Mouse (Mus musculus) neural tube, embryonic 11.5 days (tissue): Measurements from ENCODE around the gene Adamtsl5. TPM values are rescaled to one million over a fixed set of nuclear protein-coding genes. Genes with fewer than 3 reads are reported as not detected.

Experiments used
- ATAC-seq: fragments of 200-750 bp; cut with Nextera tagmentation; 2 replicates; pipeline ENCODE4 v1.8.0; 2017; ENCODE audit warnings: moderate number of reproducible peaks, mild to moderate bottlenecking, moderate TSS enrichment, moderate library complexity; ENCODE audit not compliant: insufficient read depth, low FRiP score, low TSS enrichment
- DNase-seq: peaks from one replicate; pipeline ENCODE4 v3.0.0-alpha.2; 2015; ENCODE audit warnings: low spot score
- H3K27ac ChIP-seq: fragments of 300-500 bp; sonication (generic); 2 replicates; pipeline ENCODE4 v1.5.1; 2014; ENCODE audit warnings: low read depth, mild to moderate bottlenecking, low read length
- H3K27me3 ChIP-seq: fragments of 300-500 bp; sonication (generic); 2 replicates; pipeline ENCODE4 v1.6.1; 2014; ENCODE audit warnings: mild to moderate bottlenecking, low read length, mixed read lengths; ENCODE audit not compliant: control insufficient read depth, insufficient read depth
- H3K36me3 ChIP-seq: fragments of 300-500 bp; sonication (generic); 2 replicates; pipeline ENCODE4 v1.6.1; 2014; ENCODE audit warnings: mild to moderate bottlenecking, low read length, moderate library complexity, mixed read lengths; ENCODE audit not compliant: control insufficient read depth, insufficient read depth
- H3K4me1 ChIP-seq: fragments of 300-500 bp; sonication (generic); 2 replicates; pipeline ENCODE4 v1.6.1; 2014; ENCODE audit warnings: low read length, mixed read lengths; ENCODE audit not compliant: control insufficient read depth, insufficient read depth
- H3K4me2 ChIP-seq: fragments of 300-500 bp; sonication (generic); 2 replicates; pipeline ENCODE4 v1.6.1; 2014; ENCODE audit warnings: low read depth, mild to moderate bottlenecking, moderate library complexity
- H3K4me3 ChIP-seq: fragments of 300-500 bp; sonication (generic); 2 replicates; pipeline ENCODE4 v1.5.1; 2014; ENCODE audit warnings: low read depth, low read length
- H3K9ac ChIP-seq: fragments of 300-500 bp; sonication (generic); 2 replicates; pipeline ENCODE4 v1.6.1; 2014; ENCODE audit warnings: mild to moderate bottlenecking, low read length
- H3K9me3 ChIP-seq: fragments of 300-500 bp; sonication (generic); 2 replicates; pipeline ENCODE4 v1.6.1; 2016; ENCODE audit warnings: low read length; ENCODE audit not compliant: control insufficient read depth
- WGBS: fragments of 180-500 bp; shearing (Covaris S2); extraction: QIAGEN DNeasy Blood & Tissue Kit; methylation state at CpG from one replicate; pipeline ENCODE4 v1.1.7; 2014; 5-methylcytosine and 5-hydroxymethylcytosine counted together
- microRNA-seq: library from miRNA; unstranded; fragments of <30 nt; microRNA quantifications from one replicate; pipeline ENCODE4, GENCODE M21; 2016
- polyA plus RNA-seq: library from polyadenylated mRNA; unstranded; fragments of >200 nt; fragmentation: Nextera tagmentation; extraction: Ambion mirVana; gene quantifications from 2 replicates; pipeline ENCODE4 v1.2.1, GENCODE M21; 2014

Gene Adamtsl5
- polyA plus RNA-seq, 1 experiment from 2014 or later = 0.17 TPM

GRCm38 (mm10) chr10:80294311-80294710, 53.9 kb downstream of the Adamtsl5 start:
- Histone ChIP-seq H3K27ac (no peak overlapping the region), H3K27me3 (peaks cover 6% of the 10 kb centered on the region), H3K9me3 (no peaks in the 10 kb centered on the region), H3K4me3 (no peak overlapping the region), H3K36me3 (peaks cover 6% of the 10 kb centered on the region), H3K9ac (no peak overlapping the region), H3K4me1 (peaks cover 20% of the 10 kb centered on the region), H3K4me2 (peak overlapping the region; percentile 4; the same call in 1 of the 2 replicates)
- 73% methylated on average over 4 of the region's 4 CpGs for WGBS
- DNase-seq = no peak
- ATAC-seq = no peak

GRCm38 (mm10) chr10:80293325-80293724, 54.9 kb downstream of the Adamtsl5 start:
- Histone ChIP-seq H3K4me1 (peaks cover 20% of the 10 kb centered on the region), H3K4me2 (peak overlapping the region; percentile 90)
- 34% methylated on average over 14 of the region's 14 CpGs for WGBS

GRCm38 (mm10) chr10:80292251-80293146, 55.7 kb downstream of the Adamtsl5 start, which contains the start of gene Rps15:
Rps15 (plus strand) TSS chr10:80292453.
- DNase-seq = peak; percentile 97
- Histone ChIP-seq H3K9me3 (no peaks in the 10 kb centered on the region), H3K27me3 (no peaks in the 10 kb centered on the region), H3K9ac (peak within 1 kb of the TSS; percentile 99), H3K4me3 (peak within 1 kb of the TSS; percentile 97), H3K4me1 (peaks cover 18% of the 10 kb centered on the region), H3K36me3 (peaks cover 8% of the 10 kb centered on the region), H3K4me2 (peak within 1 kb of the TSS; percentile 90), H3K27ac (peak within 1 kb of the TSS; percentile 89)
- peak; percentile 72 for ATAC-seq
- under 1% methylated on average over 72 of the region's 72 CpGs for WGBS

More at GRCm38 (mm10) chr10:80293325-80293724, 54.9 kb downstream of the Adamtsl5 start:
- Histone ChIP-seq H3K9ac (peak overlapping the region; percentile 99), H3K27me3 (0 out of 2 replicates have a peak, but pooled peaks cover under 1% of the 10 kb centered on the region), H3K27ac (peak overlapping the region; percentile 89), H3K9me3 (no peaks in the 10 kb centered on the region), H3K36me3 (peaks cover 6% of the 10 kb centered on the region), H3K4me3 (peak overlapping the region; percentile 97)
- DNase-seq (no peak), ATAC-seq (no peak)

Small RNA genes within 50 kb of the gene (microRNA-seq; reads per million reads assigned to microRNA genes)
- gene Gm22721 = not detected

Other genes starting within 250 kb of the Adamtsl5 start
- 11.3 and 11.9 TPM in 2 replicates for gene Sbno2, start 242.8 kb downstream of the Adamtsl5 start, polyA plus RNA-seq
- gene Stk11, start 232.6 kb downstream of the Adamtsl5 start, polyA plus RNA-seq = 22.0 and 23.5 TPM in 2 replicates
- 376 and 386 TPM in 2 replicates for gene Atp5d, start 209.8 kb downstream of the Adamtsl5 start, polyA plus RNA-seq
- gene Cbarp, start 207.6 kb downstream of the Adamtsl5 start, polyA plus RNA-seq = 11.1 and 11.3 TPM in 2 replicates
- gene Midn, start 200.1 kb downstream of the Adamtsl5 start, polyA plus RNA-seq = 70.0 and 78.2 TPM in 2 replicates
- 84.0 and 85.1 TPM in 2 replicates for gene Cirbp, start 182.4 kb downstream of the Adamtsl5 start, polyA plus RNA-seq
- 8.8 and 10.8 TPM in 2 replicates for gene 1600002K03Rik, start 175.5 kb downstream of the Adamtsl5 start, polyA plus RNA-seq
- 36.2 and 38.9 TPM in 2 replicates for gene Efna2, start 168.9 kb downstream of the Adamtsl5 start, polyA plus RNA-seq
- 59.6 and 61.8 TPM in 2 replicates for gene Mum1, start 122.0 kb downstream of the Adamtsl5 start, polyA plus RNA-seq
- 247 and 261 TPM in 2 replicates for gene Ndufs7, start 99.3 kb downstream of the Adamtsl5 start, polyA plus RNA-seq
- gene Gamt, start 87.4 kb downstream of the Adamtsl5 start, polyA plus RNA-seq = 35.1 and 37.7 TPM in 2 replicates
- 49.8 and 51.9 TPM in 2 replicates for gene Dazap1, start 86.9 kb downstream of the Adamtsl5 start, polyA plus RNA-seq
- 857 and 860 TPM in 2 replicates for gene Rps15, start 56.0 kb downstream of the Adamtsl5 start, polyA plus RNA-seq
- gene Apc2, start 52.4 kb downstream of the Adamtsl5 start, polyA plus RNA-seq = 81.4 and 81.7 TPM in 2 replicates
- 37.3 and 40.5 TPM in 2 replicates for gene 2310011J03Rik, start 27.9 kb downstream of the Adamtsl5 start, polyA plus RNA-seq
- gene Pcsk4, start 18.9 kb downstream of the Adamtsl5 start, polyA plus RNA-seq = 2.0 and 2.4 TPM in 2 replicates
- gene Reep6, start 18.5 kb downstream of the Adamtsl5 start, polyA plus RNA-seq = 4.2 and 5.5 TPM in 2 replicates
- 0.17 TPM in 1 of 2 replicates, not detected in the other for gene Plk5, start 8.0 kb upstream of the Adamtsl5 start, polyA plus RNA-seq
- gene Mex3d, start 39.2 kb upstream of the Adamtsl5 start, polyA plus RNA-seq = 12.6 and 15.5 TPM in 2 replicates
- 262 and 271 TPM in 2 replicates for gene Mbd3, start 51.1 kb upstream of the Adamtsl5 start, polyA plus RNA-seq
- 494 and 521 TPM in 2 replicates for gene Uqcr11, start 58.4 kb upstream of the Adamtsl5 start, polyA plus RNA-seq
- gene Tcf3, start 85.2 kb upstream of the Adamtsl5 start, polyA plus RNA-seq = 177 and 178 TPM in 2 replicates
- 1.3 and 1.4 TPM in 2 replicates for gene Onecut3, start 146.4 kb upstream of the Adamtsl5 start, polyA plus RNA-seq
- gene Atp8b3, start 190.7 kb upstream of the Adamtsl5 start, polyA plus RNA-seq = 0.84 and 0.96 TPM in 2 replicates
- gene Rexo1, start 213.1 kb upstream of the Adamtsl5 start, polyA plus RNA-seq = 30.7 and 31.4 TPM in 2 replicates
- gene Klf16, start 228.9 kb upstream of the Adamtsl5 start, polyA plus RNA-seq = 4.5 and 5.5 TPM in 2 replicates
- gene Abhd17a, start 241.9 kb upstream of the Adamtsl5 start, polyA plus RNA-seq = 119 and 120 TPM in 2 replicates